Mouse (Mus musculus) cerebellum, adult 2 months (tissue): ENCODE data around the gene Ptcd2.

Experiments
- CTCF ChIP-seq: fragments of 200-500 bp; IDR thresholded peaks from 2 replicates; pipeline ENCODE4 v1.5.1; 2011; ENCODE audit warnings: low read depth, mild to moderate bottlenecking, control low read depth, low read length, moderate library complexity, borderline replicate concordance; ENCODE audit not compliant: insufficient read depth
- POLR2A ChIP-seq: fragments of 200-500 bp; IDR thresholded peaks from 2 replicates; pipeline ENCODE4 v1.6.1; 2011; ENCODE audit warnings: low read length, control low read depth, borderline replicate concordance; ENCODE audit not compliant: insufficient read depth

- TF ChIP-seq CTCF (peak; percentile 26; the same call in 1 of the 2 replicates), POLR2A (no peak)
Measured at GRCm38 (mm10) chr13:99317058-99317457, 27.4 kb downstream of the Ptcd2 start.
